Comparison of ENCODE assay signal across 15 mouse cellular contexts in genomic region chr5:67134698-67135097, GRCm38 (mm10). TPM values are rescaled to one million over a fixed set of nuclear protein-coding genes. Genes with fewer than 3 reads are reported as not detected.
DNase-seq lines count a peak whose midpoint lies in the region; ATAC-seq and TF ChIP-seq lines count a peak whose summit lies in the region.
"Had no signal": no experiment of that assay in that cellular context is flagged by ENCODE, and none has a peak within 500 bp of the region (broad histone marks: within the 10 kb centered on the region; RNA-seq: fewer than 3 reads in every experiment).

No protein-coding gene starts in this region.

- H3K4me2 ChIP-seq in hindbrain, embryonic 14.5 days (replicated peaks): no peak overlapping the region
- no peak overlapping the region for H3K4me2 ChIP-seq in neural tube, embryonic 11.5 days (ENCODE audit: low read depth)
- no peak overlapping the region for H3K4me2 ChIP-seq in neural tube, embryonic 15.5 days
- H3K4me2 ChIP-seq: limb, embryonic 12.5 days had no signal

- H3K36me3 ChIP-seq in hindbrain, embryonic 14.5 days (replicated peaks; ENCODE audit: control insufficient read depth, insufficient read depth): no peaks in the 10 kb centered on the region
- no peaks in the 10 kb centered on the region for H3K36me3 ChIP-seq in hindbrain, embryonic 10.5 days
- no peaks in the 10 kb centered on the region for H3K36me3 ChIP-seq in neural tube, embryonic 11.5 days (ENCODE audit: control insufficient read depth, insufficient read depth, low read length)
- H3K36me3 ChIP-seq in neural tube, embryonic 15.5 days: no peaks in the 10 kb centered on the region
- H3K36me3 ChIP-seq: limb, embryonic 12.5 days had no signal

- H3K27me3 ChIP-seq in hindbrain, embryonic 14.5 days (ENCODE audit: control insufficient read depth, insufficient read depth, low read length): no peaks in the 10 kb centered on the region; the same call in 1 of the 2 replicates
- H3K27me3 ChIP-seq in hindbrain, embryonic 10.5 days (ENCODE audit: insufficient read depth, poor library complexity, severe bottlenecking): peaks cover 27% of the 10 kb centered on the region
- no peaks in the 10 kb centered on the region for H3K27me3 ChIP-seq in neural tube, embryonic 11.5 days (ENCODE audit: control insufficient read depth, insufficient read depth, low read length)
- H3K27me3 ChIP-seq in neural tube, embryonic 15.5 days (replicated peaks): 0 out of 2 replicates have a peak, but pooled peaks cover 3% of the 10 kb centered on the region
- H3K27me3 ChIP-seq: limb, embryonic 12.5 days had no signal

- H3K9me3 ChIP-seq in hindbrain, embryonic 14.5 days (ENCODE audit: control insufficient read depth, low read length): no peaks in the 10 kb centered on the region
- H3K9me3 ChIP-seq in hindbrain, embryonic 10.5 days: 0 out of 2 replicates have a peak, but pooled peaks cover 5% of the 10 kb centered on the region
- no peaks in the 10 kb centered on the region for H3K9me3 ChIP-seq in neural tube, embryonic 11.5 days (ENCODE audit: control insufficient read depth, low read length)
- no peaks in the 10 kb centered on the region for H3K9me3 ChIP-seq in neural tube, embryonic 15.5 days (replicated peaks)

- no peak overlapping the region for H3K27ac ChIP-seq in hindbrain, embryonic 14.5 days
- H3K27ac ChIP-seq in hindbrain, embryonic 10.5 days: no peak overlapping the region
- H3K27ac ChIP-seq in neural tube, embryonic 11.5 days (ENCODE audit: low read depth, low read length): no peak overlapping the region
- no peak overlapping the region for H3K27ac ChIP-seq in neural tube, embryonic 15.5 days (replicated peaks)
- no peak overlapping the region for H3K27ac ChIP-seq in layer of hippocampus, adult 2 months
- H3K27ac ChIP-seq: limb, embryonic 12.5 days had no signal

- 33% methylated on average over 6 of the region's 6 CpGs for WGBS in hindbrain, embryonic 14.5 days
- 82% methylated on average over 6 of the region's 6 CpGs for WGBS in hindbrain, embryonic 10.5 days
- 70% methylated on average over 6 of the region's 6 CpGs for WGBS in neural tube, embryonic 11.5 days
- 30% methylated on average over 6 of the region's 6 CpGs for WGBS in neural tube, embryonic 15.5 days

- no peak for ATAC-seq in hindbrain, embryonic 14.5 days (ENCODE audit: low FRiP score)
- ATAC-seq in neural tube, embryonic 11.5 days (ENCODE audit: insufficient read depth, low FRiP score, low TSS enrichment): no peak
- ATAC-seq in neural tube, embryonic 15.5 days (ENCODE audit: low FRiP score): no peak
- ATAC-seq: lung, postnatal 0 days had no signal

- DNase-seq in hindbrain, embryonic 14.5 days (ENCODE audit: low spot score): peak; percentile 45
- no peak for DNase-seq in hindbrain, embryonic 10.5 days (ENCODE audit: low spot score)
- peak; percentile 46 for DNase-seq in neural tube, embryonic 11.5 days (ENCODE audit: low spot score)
- DNase-seq in c-Kit-positive CD71-negative TER-119-negative erythroid progenitor cells, embryonic 14.5 days (ENCODE audit: low read depth): peak; percentile 4
- peak; percentile 18 for DNase-seq in retina, embryonic 14.5 days (ENCODE audit: low spot score)
- no peak for DNase-seq in layer of hippocampus, adult 2 months (ENCODE audit: low spot score in 2 of 2)
- DNase-seq: adrenal gland, adult 2 months; cerebellum, adult 9-11 months; heart, adult 18-20 months; heart, postnatal 36 days; right cerebral cortex, adult 18-20 months had no signal

- no peak overlapping the region for H3K4me3 ChIP-seq in hindbrain, embryonic 14.5 days (replicated peaks; ENCODE audit: low read length)
- no peak overlapping the region for H3K4me3 ChIP-seq in hindbrain, embryonic 10.5 days
- H3K4me3 ChIP-seq in neural tube, embryonic 11.5 days (ENCODE audit: low read depth, low read length): no peak overlapping the region
- H3K4me3 ChIP-seq in neural tube, embryonic 15.5 days (replicated peaks): no peak overlapping the region
- H3K4me3 ChIP-seq in layer of hippocampus, adult 2 months: no peak overlapping the region
- H3K4me3 ChIP-seq: limb, embryonic 12.5 days had no signal

- H3K9ac ChIP-seq in hindbrain, embryonic 14.5 days: no peak overlapping the region
- H3K9ac ChIP-seq in neural tube, embryonic 11.5 days (ENCODE audit: low read length): no peak overlapping the region
- no peak overlapping the region for H3K9ac ChIP-seq in neural tube, embryonic 15.5 days (replicated peaks)
- H3K9ac ChIP-seq: limb, embryonic 12.5 days had no signal

- TF ChIP-seq CTCF in layer of hippocampus, adult 2 months (conservative IDR thresholded peaks at IDR 0.05): no peak

- H3K4me1 ChIP-seq in hindbrain, embryonic 14.5 days (replicated peaks; ENCODE audit: control insufficient read depth, insufficient read depth, low read length): peaks cover 20% of the 10 kb centered on the region
- H3K4me1 ChIP-seq in hindbrain, embryonic 10.5 days (replicated peaks): peaks cover 18% of the 10 kb centered on the region
- H3K4me1 ChIP-seq in neural tube, embryonic 11.5 days (ENCODE audit: control insufficient read depth, insufficient read depth, low read length): no peaks in the 10 kb centered on the region; the same call in 1 of the 2 replicates
- peaks cover 20% of the 10 kb centered on the region for H3K4me1 ChIP-seq in neural tube, embryonic 15.5 days

RNA-seq across cellular contexts. Expression of gene Phox2b, which starts 35.6 kb away (rescaled TPM):
- polyA plus RNA-seq in hindbrain, embryonic 14.5 days (2014; fragmentation: Nextera tagmentation; extraction: Ambion mirVana): 24.3 and 27.3 TPM in 2 replicates
- polyA plus RNA-seq in hindbrain, embryonic 10.5 days (2016; fragmentation: Nextera tagmentation; extraction: Ambion mirVana): 26.9 and 45.5 TPM in 2 replicates
- polyA plus RNA-seq in neural tube, embryonic 11.5 days (2014; fragmentation: Nextera tagmentation; extraction: Ambion mirVana): 1.5 and 3.2 TPM in 2 replicates
- polyA plus RNA-seq in neural tube, embryonic 15.5 days (2015; fragmentation: Nextera tagmentation; extraction: Ambion mirVana): 2.6 and 3.6 TPM in 2 replicates
- total RNA-seq in layer of hippocampus, adult 2 months (2021): not detected
- total RNA-seq: heart, adult 18-20 months; heart, postnatal 36 days; layer of hippocampus, adult 8-10 months had no signal

Comparison
In these comparisons a context has a peak if more than half of its experiments do, and no peak if none do; other contexts are left out.
1. DNase-seq: peak in hindbrain, embryonic 14.5 days (single experiment), neural tube, embryonic 11.5 days (single experiment), c-Kit-positive CD71-negative TER-119-negative erythroid progenitor cells, embryonic 14.5 days (single experiment) and retina, embryonic 14.5 days (single experiment); none in hindbrain, embryonic 10.5 days (single experiment) and layer of hippocampus, adult 2 months (0 of 2).